ENCODE assay signal across 20 mouse cellular contexts in the genomic region with DNA sequence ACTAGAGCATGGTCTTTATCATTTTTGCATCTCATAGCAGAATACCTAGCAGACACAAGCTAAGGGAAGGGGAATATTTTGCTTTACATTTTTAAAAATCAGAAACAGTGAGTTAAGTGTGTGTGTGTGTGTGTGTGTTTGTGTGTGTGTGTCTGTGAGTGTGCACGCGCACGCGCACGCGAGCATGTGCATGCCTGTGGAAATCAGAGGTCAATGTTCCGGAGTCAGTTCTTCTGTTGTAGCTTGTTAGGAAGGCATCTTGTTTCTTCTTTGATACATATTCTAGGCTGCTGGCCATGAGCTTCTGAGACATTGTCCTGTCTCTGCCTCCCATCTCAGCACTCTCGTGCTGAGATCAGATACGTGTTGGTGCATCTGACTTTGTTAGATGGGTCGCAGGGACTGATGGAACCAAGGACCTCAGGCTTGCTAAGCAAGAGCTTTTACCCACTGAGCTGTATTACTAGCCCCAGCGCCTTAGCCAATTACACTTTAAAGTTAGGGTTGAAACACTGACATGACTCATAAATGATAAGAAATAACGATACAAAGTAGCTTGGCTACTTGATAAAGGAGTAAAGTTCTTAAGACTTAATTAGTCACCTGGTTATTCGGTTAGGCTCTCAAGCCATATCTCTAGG. TPM values are rescaled to one million over a fixed set of nuclear protein-coding genes. Genes with fewer than 3 reads are reported as not detected.
DNase-seq lines count a peak whose midpoint lies in the region; ATAC-seq and TF ChIP-seq lines count a peak whose summit lies in the region.
"Had no signal": no experiment of that assay in that cellular context is flagged by ENCODE, and none has a peak within 500 bp of the region (broad histone marks: within the 10 kb centered on the region; RNA-seq: fewer than 3 reads in every experiment).

No protein-coding gene starts in this region.

- no peaks in the 10 kb centered on the region for H3K9me3 ChIP-seq in MEL (replicated peaks; ENCODE audit: insufficient read depth, low read length)
- H3K9me3 ChIP-seq in intestine, embryonic 16.5 days (ENCODE audit: control insufficient read depth, low read length), result no peaks in the 10 kb centered on the region
- no peaks in the 10 kb centered on the region for H3K9me3 ChIP-seq in stomach, postnatal 0 days (ENCODE audit: control insufficient read depth, low read length)
- H3K9me3 ChIP-seq in lung, postnatal 0 days (ENCODE audit: low read length), result no peaks in the 10 kb centered on the region
- H3K9me3 ChIP-seq: embryonic facial prominence, embryonic 12.5 days; forebrain, embryonic 12.5 days; G1E; heart, embryonic 15.5 days; hindbrain, embryonic 10.5 days; hindbrain, embryonic 15.5 days had no signal

- DNase-seq in gastrocnemius, adult 2 months, result no peak
- no peak for DNase-seq in gastrocnemius, adult 18-20 months (ENCODE audit: low spot score)
- DNase-seq in MEL (ENCODE audit: low read depth, low spot score), result peak; percentile 38
- no peak for DNase-seq in stomach, postnatal 0 days (ENCODE audit: low spot score)
- no peak for DNase-seq in cerebellum, postnatal 36 days
- no peak for DNase-seq in lung, postnatal 0 days (ENCODE audit: low spot score)
- DNase-seq: cerebellum, adult 2 months; gastrocnemius, postnatal 10 days; kidney, adult 18-20 months had no signal

- no peak for TF ChIP-seq RAD21 in MEL (IDR thresholded peaks at IDR 0.05; ENCODE audit: low read depth, low read length)

- no peak overlapping the region for H3K4me2 ChIP-seq in intestine, embryonic 16.5 days (ENCODE audit: low read depth, low read length)
- no peak overlapping the region for H3K4me2 ChIP-seq in stomach, postnatal 0 days (replicated peaks; ENCODE audit: low read depth)
- H3K4me2 ChIP-seq in lung, postnatal 0 days (replicated peaks; ENCODE audit: low read depth, low read length), result no peak overlapping the region
- H3K4me2 ChIP-seq: embryonic facial prominence, embryonic 12.5 days; forebrain, embryonic 12.5 days; heart, embryonic 11.5 days; heart, embryonic 15.5 days; hindbrain, embryonic 15.5 days had no signal

- peaks cover 0 to 10% of the 10 kb centered on the region in 2 experiments; a peak in 2 of 4 replicates for H3K36me3 ChIP-seq in MEL (ENCODE audit: control insufficient read depth in 1 of 2, insufficient read depth in 2 of 2, low read length in 2 of 2)
- H3K36me3 ChIP-seq in intestine, embryonic 16.5 days (ENCODE audit: control insufficient read depth, insufficient read depth, low read length), result no peaks in the 10 kb centered on the region
- no peaks in the 10 kb centered on the region for H3K36me3 ChIP-seq in stomach, postnatal 0 days (ENCODE audit: control insufficient read depth, insufficient read depth, low read length)
- no peaks in the 10 kb centered on the region for H3K36me3 ChIP-seq in lung, postnatal 0 days (ENCODE audit: insufficient read depth, low read length)
- H3K36me3 ChIP-seq: embryonic facial prominence, embryonic 12.5 days; forebrain, embryonic 12.5 days; G1E; heart, embryonic 15.5 days; hindbrain, embryonic 10.5 days; hindbrain, embryonic 15.5 days had no signal

- intact Hi-C loops in gastrocnemius, adult 2 months (cut with DNase I), result no loop called here

- peaks cover 3 to 15% of the 10 kb centered on the region in 2 experiments; a peak in 3 of 4 replicates for H3K4me1 ChIP-seq in MEL (ENCODE audit: control insufficient read depth in 1 of 2, insufficient read depth in 2 of 2, low read length in 2 of 2)
- H3K4me1 ChIP-seq in intestine, embryonic 16.5 days (ENCODE audit: control insufficient read depth, insufficient read depth, low read length), result no peaks in the 10 kb centered on the region
- H3K4me1 ChIP-seq in stomach, postnatal 0 days (replicated peaks; ENCODE audit: control insufficient read depth, insufficient read depth), result no peaks in the 10 kb centered on the region
- no peaks in the 10 kb centered on the region for H3K4me1 ChIP-seq in lung, postnatal 0 days (ENCODE audit: insufficient read depth, low read depth, low read length)
- H3K4me1 ChIP-seq: embryonic facial prominence, embryonic 12.5 days; forebrain, embryonic 12.5 days; heart, embryonic 15.5 days; hindbrain, embryonic 10.5 days; hindbrain, embryonic 15.5 days had no signal

- peak; percentile 33 to 49; a peak in 3 of 4 replicates for TF ChIP-seq EP300 in MEL (IDR thresholded peaks at IDR 0.05; ENCODE audit: low read depth in 1 of 2, low read length in 2 of 2)
- no peak for TF ChIP-seq EP300 in stomach, postnatal 0 days (optimal IDR thresholded peaks at IDR 0.05)
- no peak for TF ChIP-seq EP300 in lung, postnatal 0 days (IDR thresholded peaks at IDR 0.05)

- H3K27me3 ChIP-seq in MEL (ENCODE audit: control insufficient read depth in 1 of 2, insufficient read depth in 2 of 2, low read length in 2 of 2), result no peaks in the 10 kb centered on the region; a peak in 1 of 4 replicates
- no peaks in the 10 kb centered on the region for H3K27me3 ChIP-seq in intestine, embryonic 16.5 days (replicated peaks; ENCODE audit: control insufficient read depth, insufficient read depth, low read length)
- no peaks in the 10 kb centered on the region for H3K27me3 ChIP-seq in stomach, postnatal 0 days (ENCODE audit: control insufficient read depth, insufficient read depth, low read length)
- H3K27me3 ChIP-seq in lung, postnatal 0 days (replicated peaks; ENCODE audit: insufficient read depth, low read length), result no peaks in the 10 kb centered on the region
- H3K27me3 ChIP-seq: embryonic facial prominence, embryonic 12.5 days; forebrain, embryonic 12.5 days; heart, embryonic 15.5 days; hindbrain, embryonic 15.5 days had no signal

- peak; percentile 76 for ATAC-seq in intestine, embryonic 16.5 days
- peak; percentile 78 for ATAC-seq in stomach, postnatal 0 days (ENCODE audit: low FRiP score, low TSS enrichment)
- ATAC-seq in lung, postnatal 0 days, result no peak
- ATAC-seq: CD4-positive, CD25-positive, alpha-beta regulatory T cell, adult 4 months; forebrain, embryonic 16.5 days had no signal

- no peaks in the 10 kb centered on the region for H3K79me2 ChIP-seq in MEL (ENCODE audit: control insufficient read depth, insufficient read depth, low read length, poor library complexity)

- H3K9ac ChIP-seq in MEL (ENCODE audit: control insufficient read depth, low read depth, low read length, poor library complexity, severe bottlenecking), result no peak overlapping the region
- no peak overlapping the region for H3K9ac ChIP-seq in intestine, embryonic 16.5 days (ENCODE audit: low read depth, low read length)
- no peak overlapping the region for H3K9ac ChIP-seq in stomach, postnatal 0 days (ENCODE audit: low read length)
- H3K9ac ChIP-seq in lung, postnatal 0 days (replicated peaks; ENCODE audit: low read depth), result no peak overlapping the region
- H3K9ac ChIP-seq: embryonic facial prominence, embryonic 12.5 days; forebrain, embryonic 12.5 days; heart, embryonic 15.5 days; hindbrain, embryonic 15.5 days had no signal

- TF ChIP-seq POLR2A in MEL (IDR thresholded peaks at IDR 0.05; ENCODE audit: control insufficient read depth in 1 of 2, insufficient read depth in 1 of 2, low read depth in 1 of 2, low read length in 2 of 2, poor library complexity in 1 of 2), result no peak

- WGBS in intestine, embryonic 16.5 days, result 88% methylated on average over 13 of the region's 13 CpGs
- 87% methylated on average over 13 of the region's 13 CpGs for whole genome bisulfite sequencing in stomach, postnatal 0 days
- WGBS in lung, postnatal 0 days, result 91% methylated on average over 13 of the region's 13 CpGs

- no peak overlapping the region for H3K4me3 ChIP-seq in gastrocnemius, adult 2 months
- H3K4me3 ChIP-seq in MEL (ENCODE audit: control insufficient read depth in 1 of 2, insufficient read depth in 1 of 2, low read depth in 2 of 2, low read length in 2 of 2), result no peak overlapping the region
- no peak overlapping the region for H3K4me3 ChIP-seq in intestine, embryonic 16.5 days (ENCODE audit: low read length)
- H3K4me3 ChIP-seq in stomach, postnatal 0 days (ENCODE audit: low read depth, low read length), result no peak overlapping the region
- H3K4me3 ChIP-seq in lung, postnatal 0 days (ENCODE audit: low read depth, low read length), result no peak overlapping the region
- H3K4me3 ChIP-seq: embryonic facial prominence, embryonic 12.5 days; forebrain, embryonic 12.5 days; heart, adult 2 months; heart, embryonic 15.5 days; hindbrain, embryonic 10.5 days; hindbrain, embryonic 15.5 days had no signal

- 0 out of 2 replicates have a peak overlapping the region, but pooled peaks have one; percentile 31 for H3K27ac ChIP-seq in gastrocnemius, adult 2 months
- peak overlapping the region; percentile 21; the same call in 1 of the 2 replicates for H3K27ac ChIP-seq in MEL (ENCODE audit: control insufficient read depth, low read depth, low read length)
- H3K27ac ChIP-seq in intestine, embryonic 16.5 days (ENCODE audit: low read length), result peak overlapping the region; percentile 58; the same call in 1 of the 2 replicates
- H3K27ac ChIP-seq in stomach, postnatal 0 days (replicated peaks), result peak overlapping the region; percentile 5; the same call in 1 of the 2 replicates
- no peak overlapping the region for H3K27ac ChIP-seq in lung, postnatal 0 days (ENCODE audit: low read length)
- H3K27ac ChIP-seq: embryonic facial prominence, embryonic 12.5 days; forebrain, embryonic 12.5 days; heart, adult 2 months; heart, embryonic 15.5 days; hindbrain, embryonic 10.5 days; hindbrain, embryonic 15.5 days had no signal

- no peak for TF ChIP-seq CTCF in gastrocnemius, adult 2 months (IDR thresholded peaks at IDR 0.05)
- TF ChIP-seq CTCF in MEL (IDR thresholded peaks at IDR 0.05 in 2 of 3, conservative IDR thresholded peaks at IDR 0.05 in 1 of 3; ENCODE audit: control insufficient read depth in 1 of 3, insufficient read depth in 1 of 3, low read depth in 2 of 3, low read length in 3 of 3, poor library complexity in 1 of 3, severe bottlenecking in 1 of 3), result no peak
- TF ChIP-seq CTCF in stomach, postnatal 0 days (IDR thresholded peaks at IDR 0.05; ENCODE audit: low read depth), result no peak
- no peak for TF ChIP-seq CTCF in lung, postnatal 0 days (IDR thresholded peaks at IDR 0.05)

RNA-seq across cellular contexts. Expression of gene Acta2, which starts 15.6 kb away (rescaled TPM):
- 10 to 100 TPM; 52.8 to 61.6 TPM for total RNA-seq in gastrocnemius, adult 2 months (2021)
- 10 to 100 TPM; 51.7 to 82.1 TPM for total RNA-seq in gastrocnemius, adult 18-20 months (2021)
- total RNA-seq in MEL (2012; rRNA removed), result not detected in 2 replicates
- not detected for polyA plus RNA-seq in MEL (2012; ENCODE audit: insufficient read depth in 1 of 2, insufficient read length in 2 of 2, low read depth in 1 of 2, low replicate concordance in 2 of 2, missing spikeins in 1 of 2)
- 1,466 and 1,574 TPM in 2 replicates for polyA plus RNA-seq in intestine, embryonic 16.5 days (2015; fragmentation: Nextera tagmentation; extraction: Ambion mirVana)
- polyA plus RNA-seq in stomach, postnatal 0 days (2015; fragmentation: Nextera tagmentation; extraction: Ambion mirVana), result 3,095 and 3,545 TPM in 2 replicates
- polyA plus RNA-seq in lung, postnatal 0 days (2015; fragmentation: Nextera tagmentation; extraction: Ambion mirVana), result 265 and 293 TPM in 2 replicates
- total RNA-seq: G1E had no signal
- polyA plus RNA-seq: G1E had no signal

RNA-seq across cellular contexts. Expression of gene Fas, which starts 19.5 kb away (rescaled TPM):
- total RNA-seq in gastrocnemius, adult 2 months (2021), result 1 to 10 TPM; 4.0 to 5.8 TPM
- total RNA-seq in gastrocnemius, adult 18-20 months (2021), result 1 to 10 TPM; 3.8 to 5.9 TPM
- total RNA-seq in MEL (2012; rRNA removed), result not detected in 2 replicates
- polyA plus RNA-seq in MEL (2012; ENCODE audit: insufficient read depth in 1 of 2, insufficient read length in 2 of 2, low read depth in 1 of 2, low replicate concordance in 2 of 2, missing spikeins in 1 of 2), result not detected
- 5.8 and 6.4 TPM in 2 replicates for polyA plus RNA-seq in intestine, embryonic 16.5 days (2015; fragmentation: Nextera tagmentation; extraction: Ambion mirVana)
- polyA plus RNA-seq in stomach, postnatal 0 days (2015; fragmentation: Nextera tagmentation; extraction: Ambion mirVana), result 8.3 and 9.0 TPM in 2 replicates
- polyA plus RNA-seq in lung, postnatal 0 days (2015; fragmentation: Nextera tagmentation; extraction: Ambion mirVana), result 56.1 and 57.9 TPM in 2 replicates
- total RNA-seq: G1E had no signal
- polyA plus RNA-seq: G1E had no signal

Comparison
In these comparisons a context has a peak if more than half of its experiments do, and no peak if none do; other contexts are left out.
1. RNA of gene Acta2, which starts 15.6 kb away (polyA plus RNA-seq): 3,095 to 3,545 TPM in stomach, postnatal 0 days, 1,466 to 1,574 TPM in intestine, embryonic 16.5 days and 265 to 293 TPM in lung, postnatal 0 days; not detected in MEL; every median in the first group is over 100 times any median in the second.